Mouse (Mus musculus) T-helper 2 cell (primary cell): ENCODE data around the gene Htr1a.

ENCODE experiments used
- in situ Hi-C: fragments of 300-600 bp; cut with MboI, MseI; formaldehyde crosslinking; loops from one replicate; pipeline ENCODE4 v1.15.1; 2025; ENCODE audit warnings: high pct_unique_total_duplicates

Htr1a gene

DNA sequence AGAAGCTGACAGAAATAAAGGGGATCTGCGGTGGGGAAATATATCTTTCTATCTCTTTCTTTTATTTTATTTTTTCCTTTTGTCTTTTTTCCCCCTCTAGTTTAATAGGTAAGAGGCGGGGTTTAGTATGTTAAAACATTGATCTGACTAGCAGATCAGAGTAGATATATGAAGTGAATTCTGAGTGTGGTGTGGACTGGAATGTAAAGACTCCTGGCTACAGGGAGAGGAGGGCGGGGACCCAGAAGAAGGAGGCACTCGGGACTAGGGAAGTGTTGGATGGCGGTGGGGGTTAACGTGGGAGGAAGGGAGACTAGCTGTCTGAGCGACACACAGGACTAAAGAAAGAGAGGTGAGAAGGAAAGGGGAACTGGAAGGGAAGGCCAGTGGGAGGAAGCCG, at the start of gene Htr1a:
Htr1a (plus strand) TSS at position 301 of the 400 bp plus-strand sequence.
- in situ Hi-C loops, result loop anchor here (25.0 kb wide), 1 partner anchor 1269 kb away; no protein-coding TSS in a partner anchor

DNA sequence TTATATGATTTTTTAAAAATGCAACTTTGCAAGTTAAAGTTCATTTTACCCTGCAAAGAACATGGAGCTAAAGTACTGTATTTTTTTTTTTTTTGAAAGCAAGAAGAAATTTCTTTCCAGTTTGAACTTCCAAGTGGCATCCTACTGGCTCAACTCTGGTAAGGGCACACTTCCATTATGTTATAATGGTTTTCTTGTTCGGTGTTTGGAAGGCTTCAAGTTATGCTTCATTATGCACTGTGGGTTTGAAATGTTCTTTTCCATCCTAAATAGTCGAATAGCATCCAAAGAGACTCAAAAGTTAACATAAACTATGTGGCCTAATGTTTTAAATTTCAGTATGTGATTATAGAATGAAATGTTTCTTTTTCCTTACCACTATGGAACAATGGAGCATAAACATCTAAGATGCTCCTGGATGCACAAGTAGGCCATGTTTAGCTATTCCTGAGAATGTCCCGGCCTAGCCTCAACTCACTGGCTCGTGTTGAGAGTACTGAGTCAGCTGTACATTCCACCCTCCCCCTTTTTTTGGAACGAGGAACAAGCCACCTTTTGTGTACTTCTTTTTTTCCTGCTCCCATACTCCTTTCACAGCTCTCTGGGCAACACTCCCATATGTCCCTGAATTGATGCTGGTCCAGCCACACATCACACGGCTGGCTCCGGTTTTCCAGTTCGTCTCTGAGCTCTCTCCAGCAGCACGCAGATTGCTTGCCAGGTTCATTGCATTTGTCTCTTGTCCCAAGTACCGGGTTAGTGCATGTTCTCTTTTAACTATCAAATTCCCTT, 31.7 kb upstream of the Htr1a start:
- in situ Hi-C loops, result no loop called here

DNA sequence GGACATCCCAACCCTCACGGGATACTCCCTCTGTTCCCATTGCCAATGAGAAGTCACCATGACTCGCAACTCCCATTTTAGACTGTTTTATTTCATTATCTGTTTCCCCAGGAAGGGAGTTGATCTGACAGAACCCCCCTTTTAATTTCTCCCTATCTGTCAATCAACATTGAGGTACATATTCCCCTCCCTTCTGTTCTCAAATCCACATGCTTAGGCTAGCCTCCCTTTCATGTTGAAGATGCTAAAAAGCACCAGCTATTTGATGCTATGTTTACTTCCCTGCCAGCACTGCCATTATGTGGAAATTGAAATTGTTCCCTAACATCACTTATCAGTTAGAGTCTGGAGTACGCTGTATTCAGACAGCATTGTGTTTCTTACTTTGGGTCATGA, 31.1 kb upstream of the Htr1a start:
- in situ Hi-C loops, result no loop called here

DNA sequence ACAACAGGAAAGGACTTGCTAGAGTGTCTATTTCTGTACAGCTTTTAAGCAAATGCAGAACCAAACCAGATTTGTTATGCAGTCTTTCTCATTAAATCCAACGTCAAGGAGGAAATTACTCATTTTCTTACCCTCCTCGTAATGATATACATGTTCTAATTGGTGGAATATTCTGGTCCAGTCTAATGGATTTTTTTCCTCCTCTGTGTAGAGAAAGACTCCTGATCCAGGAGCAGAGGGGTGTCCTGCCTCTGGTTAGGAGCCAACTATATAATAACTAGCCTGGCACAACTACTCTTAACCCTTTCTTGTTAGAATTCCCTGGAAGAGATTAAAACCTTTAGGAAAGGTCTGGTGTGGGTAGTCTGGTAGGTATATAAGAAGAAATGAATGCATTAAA, 10.3 kb upstream of the Htr1a start:
- in situ Hi-C loops, result loop anchor here (25.0 kb wide), 1 partner anchor 1279 kb away; no protein-coding TSS in a partner anchor

DNA sequence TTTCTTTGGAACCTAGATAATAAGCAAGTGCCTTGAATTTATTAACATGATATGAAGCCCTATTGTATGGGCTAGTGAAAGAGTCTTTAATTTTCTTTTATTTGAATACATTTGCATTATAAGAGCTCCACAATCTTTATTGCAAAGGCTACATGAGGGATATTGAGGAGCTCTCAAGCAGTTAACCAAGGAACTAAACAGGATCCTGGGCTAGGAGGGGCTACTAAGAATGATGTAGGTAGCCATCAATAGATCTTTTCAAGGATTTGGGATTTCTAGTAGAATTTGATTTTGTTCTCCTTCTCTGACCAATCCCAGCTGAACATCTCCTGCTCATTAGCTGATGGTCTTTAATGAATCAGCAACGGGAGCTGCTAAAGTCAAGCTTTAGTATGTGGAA, 9.8 kb upstream of the Htr1a start:
- in situ Hi-C loops, result loop anchor here (25.0 kb wide), 1 partner anchor 1279 kb away; no protein-coding TSS in a partner anchor

DNA sequence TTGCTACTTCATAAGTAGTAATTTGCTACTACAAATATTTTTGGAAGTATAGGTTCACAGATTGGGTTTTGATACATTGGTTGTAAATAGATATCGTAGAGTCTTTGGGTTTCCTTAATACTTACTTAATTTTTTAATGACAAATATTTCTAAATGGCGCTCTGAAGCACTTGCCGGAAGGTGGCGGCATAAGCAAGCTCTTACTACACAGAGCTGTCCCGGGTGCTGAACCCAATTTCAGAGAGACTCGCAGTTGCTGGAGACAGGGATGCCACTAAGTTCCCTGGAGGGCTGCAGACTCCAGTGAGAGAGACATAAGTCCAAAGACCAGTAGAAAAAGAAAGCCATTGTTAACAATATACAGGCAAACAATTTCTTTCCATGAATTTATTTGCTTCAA, 863 bp upstream of the Htr1a start:
- in situ Hi-C loops, result loop anchor here (25.0 kb wide), 1 partner anchor 1270 kb away; no protein-coding TSS in a partner anchor

DNA sequence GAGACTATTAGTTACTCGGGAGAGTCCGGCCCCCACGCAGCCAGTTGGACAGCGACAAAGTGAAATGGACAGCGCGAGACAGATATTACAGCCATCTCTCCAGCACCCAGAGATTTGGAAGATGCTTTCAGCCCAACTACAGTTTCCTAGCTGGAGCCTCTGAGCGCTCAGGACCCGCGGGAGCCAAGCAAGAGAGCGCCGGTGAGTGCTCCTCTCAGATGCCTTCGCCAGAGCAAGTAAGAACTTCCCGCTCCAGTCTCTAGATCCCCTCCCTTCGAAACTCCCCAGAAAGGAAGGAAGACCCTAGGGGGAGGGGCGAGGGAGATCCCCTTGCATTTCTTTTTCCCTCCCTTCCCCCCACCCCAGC, 415 bp downstream of the Htr1a start:
- in situ Hi-C loops, result loop anchor here (25.0 kb wide), 1 partner anchor 1268 kb away; no protein-coding TSS in a partner anchor

DNA sequence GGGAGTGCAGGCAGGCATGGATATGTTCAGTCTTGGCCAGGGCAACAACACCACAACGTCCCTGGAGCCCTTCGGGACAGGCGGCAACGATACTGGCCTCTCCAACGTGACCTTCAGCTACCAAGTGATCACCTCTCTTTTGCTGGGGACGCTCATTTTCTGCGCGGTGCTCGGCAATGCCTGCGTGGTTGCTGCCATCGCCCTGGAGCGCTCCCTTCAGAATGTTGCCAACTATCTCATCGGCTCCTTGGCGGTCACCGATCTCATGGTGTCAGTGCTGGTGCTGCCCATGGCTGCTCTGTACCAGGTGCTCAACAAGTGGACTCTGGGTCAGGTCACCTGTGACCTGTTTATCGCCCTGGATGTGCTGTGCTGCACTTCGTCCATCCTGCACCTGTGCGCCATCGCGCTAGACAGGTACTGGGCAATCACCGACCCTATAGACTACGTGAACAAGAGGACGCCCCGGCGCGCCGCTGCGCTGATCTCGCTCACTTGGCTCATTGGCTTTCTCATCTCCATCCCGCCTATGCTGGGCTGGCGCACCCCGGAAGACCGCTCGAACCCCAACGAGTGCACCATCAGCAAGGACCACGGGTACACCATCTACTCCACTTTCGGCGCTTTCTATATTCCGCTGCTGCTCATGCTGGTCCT, 927 bp downstream of the Htr1a start:
- in situ Hi-C loops, result loop anchor here (25.0 kb wide), 1 partner anchor 1268 kb away; no protein-coding TSS in a partner anchor

DNA sequence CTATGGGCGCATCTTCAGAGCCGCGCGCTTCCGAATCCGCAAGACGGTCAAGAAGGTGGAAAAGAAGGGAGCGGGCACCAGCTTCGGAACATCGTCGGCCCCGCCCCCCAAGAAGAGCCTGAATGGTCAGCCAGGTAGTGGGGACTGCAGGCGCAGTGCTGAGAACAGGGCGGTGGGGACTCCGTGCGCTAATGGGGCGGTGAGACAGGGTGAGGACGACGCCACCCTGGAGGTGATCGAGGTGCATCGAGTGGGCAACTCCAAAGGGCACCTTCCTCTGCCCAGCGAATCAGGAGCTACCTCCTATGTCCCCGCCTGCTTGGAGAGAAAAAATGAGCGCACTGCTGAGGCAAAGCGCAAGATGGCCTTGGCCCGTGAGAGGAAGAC, 1.4 kb downstream of the Htr1a start:
- in situ Hi-C loops, result loop anchor here (25.0 kb wide), 1 partner anchor 1267 kb away; no protein-coding TSS in a partner anchor

DNA sequence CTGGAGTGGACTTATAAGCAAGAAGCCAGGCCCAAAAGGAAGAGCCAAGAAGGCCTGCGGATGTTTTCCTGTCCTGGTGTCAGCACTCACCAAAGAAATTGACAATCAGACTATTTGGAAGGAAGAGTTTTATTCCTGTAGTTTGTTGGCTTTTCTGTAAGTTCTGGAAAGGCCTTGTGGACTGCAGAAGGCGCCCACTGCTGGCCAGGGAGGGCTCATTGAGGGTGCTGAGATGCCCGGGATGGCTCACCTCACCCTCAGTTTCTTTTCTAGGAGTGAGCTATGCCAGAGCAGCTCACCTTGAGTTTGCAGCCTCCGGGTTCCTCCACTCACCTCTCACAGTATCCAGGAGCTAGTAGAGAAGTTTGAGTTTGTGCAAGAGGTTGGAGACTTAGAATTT, 2.8 kb downstream of the Htr1a start:
- in situ Hi-C loops, result loop anchor here (25.0 kb wide), 1 partner anchor 1266 kb away; no protein-coding TSS in a partner anchor

DNA sequence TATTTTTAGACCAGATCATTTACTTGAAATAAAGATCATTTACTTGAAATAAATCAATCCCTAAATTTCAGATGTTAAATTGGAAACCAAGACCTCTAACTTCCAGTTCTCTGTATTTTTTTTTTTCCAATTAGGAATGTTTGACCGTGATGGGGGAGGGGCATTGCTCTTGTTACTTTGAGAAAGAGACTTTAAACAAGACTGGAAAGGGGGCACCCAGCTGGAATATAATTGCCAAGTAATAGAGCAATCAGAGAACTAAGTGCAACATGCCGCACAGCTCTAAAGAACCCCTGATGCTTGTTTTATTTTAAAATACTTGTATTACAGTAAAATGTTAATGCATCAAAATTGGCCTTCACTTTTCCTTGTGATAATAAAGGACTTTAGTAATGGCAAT, 4.3 kb downstream of the Htr1a start:
- in situ Hi-C loops, result loop anchor here (25.0 kb wide), 1 partner anchor 1265 kb away; no protein-coding TSS in a partner anchor

DNA sequence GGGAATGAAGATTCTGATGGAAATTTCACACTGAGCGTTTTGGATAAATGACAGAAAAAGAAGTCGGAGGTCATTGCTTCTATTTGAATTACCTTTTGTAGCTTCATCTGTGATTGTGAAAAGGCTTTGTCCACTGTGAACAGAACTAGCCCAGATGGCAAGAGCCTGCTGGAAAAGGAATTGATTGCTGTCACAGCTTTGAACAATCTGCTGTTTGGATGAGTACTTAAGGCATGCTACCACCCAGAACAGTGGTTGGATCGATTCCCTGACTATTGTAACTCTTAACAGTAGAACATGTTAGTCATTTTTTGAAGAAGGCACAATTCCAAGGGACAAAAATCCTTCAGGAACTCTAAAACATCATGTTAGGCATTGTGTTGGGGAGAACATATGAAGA, 8.1 kb downstream of the Htr1a start:
- in situ Hi-C loops, result no loop called here
